Mouse (Mus musculus): ENCODE results near the gene Tbc1d8b. TPM values are rescaled to one million over a fixed set of nuclear protein-coding genes. Genes with fewer than 3 reads are reported as not detected.
A peak's percentile ranks its signal among the peaks of the same experiment; 100 is the strongest.
"Not testable (repeated sequence)": the region's sequence is repeated elsewhere in the genome, so short reads cannot be mapped to it uniquely, and the experiment has no call there.

Gene Tbc1d8b
- polyA plus RNA-seq, 1 experiment from 2014 or later = 0.68 TPM

- DNase-seq = no peak
- WGBS (ENCODE audit: insufficient replicate concordance) = 77% methylated on average over 3 of the region's 3 CpGs
- Histone ChIP-seq H3K4me1 (replicated peaks) (no peaks in the 10 kb centered on the region), H3K27ac (no peak overlapping the region), H3K4me2 (no peak overlapping the region), H3K9me3 (replicated peaks) (no peaks in the 10 kb centered on the region), H3K9ac (no peak overlapping the region), H3K27me3 (no peaks in the 10 kb centered on the region), H3K36me3 (no peaks in the 10 kb centered on the region), H3K4me3 (replicated peaks) (no peak overlapping the region)
- no peak for ATAC-seq (ENCODE audit: low read depth)
Observed at GRCm38 (mm10) chrX:139730541-139730940, 45.7 kb downstream of the Tbc1d8b start.

- DNase-seq (no peak), ATAC-seq (ENCODE audit: low read depth) (no peak)
- no peaks in the 10 kb centered on the region for H3K9me3 ChIP-seq (replicated peaks)
- WGBS (ENCODE audit: insufficient replicate concordance) = 77% methylated on average over 5 of the region's 5 CpGs
- no peak overlapping the region for H3K27ac ChIP-seq
- no peak overlapping the region for H3K9ac ChIP-seq
- no peak overlapping the region for H3K4me2 ChIP-seq
- H3K36me3 ChIP-seq = no peaks in the 10 kb centered on the region
- no peaks in the 10 kb centered on the region for H3K4me1 ChIP-seq (replicated peaks)
- no peaks in the 10 kb centered on the region for H3K27me3 ChIP-seq
- H3K4me3 ChIP-seq (replicated peaks) = no peak overlapping the region
Observed at GRCm38 (mm10) chrX:139737066-139737465, 52.3 kb downstream of the Tbc1d8b start.

GRCm38 (mm10) chrX:139751855-139752254 lies 67.1 kb downstream of the Tbc1d8b start:
- H3K36me3 ChIP-seq = no peaks in the 10 kb centered on the region
- H3K4me3 ChIP-seq (replicated peaks) = no peak overlapping the region
- H3K27ac ChIP-seq = no peak overlapping the region
- no peaks in the 10 kb centered on the region for H3K9me3 ChIP-seq (replicated peaks)
- H3K4me2 ChIP-seq = no peak overlapping the region
- H3K9ac ChIP-seq = no peak overlapping the region
- WGBS (ENCODE audit: insufficient replicate concordance) = 0% methylated on average over 1 of the region's 1 CpGs
- DNase-seq (peak; percentile 3), ATAC-seq (ENCODE audit: low read depth) (no peak)
- H3K4me1 ChIP-seq (replicated peaks) = no peaks in the 10 kb centered on the region
- no peaks in the 10 kb centered on the region for H3K27me3 ChIP-seq

- not testable (repeated sequence) for H3K27me3 ChIP-seq; H3K4me1 ChIP-seq (replicated peaks); H3K27ac ChIP-seq; DNase-seq; H3K9me3 ChIP-seq (replicated peaks); ATAC-seq (ENCODE audit: low read depth); H3K9ac ChIP-seq; H3K4me3 ChIP-seq (replicated peaks); H3K4me2 ChIP-seq; H3K36me3 ChIP-seq
- 62% methylated on average over 3 of the region's 3 CpGs for WGBS (ENCODE audit: insufficient replicate concordance)
Observed at GRCm38 (mm10) chrX:139758634-139759033, 73.8 kb downstream of the Tbc1d8b start.

- H3K4me2 ChIP-seq = no peak overlapping the region
- H3K9me3 ChIP-seq (replicated peaks) = no peaks in the 10 kb centered on the region
- DNase-seq (no peak), ATAC-seq (ENCODE audit: low read depth) (no peak)
- H3K4me1 ChIP-seq (replicated peaks) = no peaks in the 10 kb centered on the region
- no peak overlapping the region for H3K27ac ChIP-seq
- H3K36me3 ChIP-seq = no peaks in the 10 kb centered on the region
- H3K4me3 ChIP-seq (replicated peaks) = no peak overlapping the region
- no peaks in the 10 kb centered on the region for H3K27me3 ChIP-seq
- no peak overlapping the region for H3K9ac ChIP-seq
- 40% methylated on average over 2 of the region's 2 CpGs for WGBS (ENCODE audit: insufficient replicate concordance)
Observed at GRCm38 (mm10) chrX:139762546-139762945, 77.8 kb downstream of the Tbc1d8b start.

GRCm38 (mm10) chrX:139769975-139770637 lies 85.3 kb downstream of the Tbc1d8b start:
- DNase-seq (no peak), ATAC-seq (ENCODE audit: low read depth) (no peak)
- WGBS (ENCODE audit: insufficient replicate concordance) = 65% methylated on average over 13 of the region's 13 CpGs
- H3K4me3 ChIP-seq (replicated peaks) = no peak overlapping the region
- no peak overlapping the region for H3K4me2 ChIP-seq
- peaks cover 7% of the 10 kb centered on the region; the same call in 1 of the 2 replicates for H3K4me1 ChIP-seq (replicated peaks)
- H3K9me3 ChIP-seq (replicated peaks) = no peaks in the 10 kb centered on the region
- H3K9ac ChIP-seq = no peak overlapping the region
- no peaks in the 10 kb centered on the region for H3K27me3 ChIP-seq
- H3K27ac ChIP-seq = no peak overlapping the region
- no peaks in the 10 kb centered on the region for H3K36me3 ChIP-seq

GRCm38 (mm10) chrX:139774309-139775083 lies 89.7 kb downstream of the Tbc1d8b start:
- WGBS (ENCODE audit: insufficient replicate concordance) = 22% methylated on average over 18 of the region's 18 CpGs
- H3K27me3 ChIP-seq = no peaks in the 10 kb centered on the region
- no peak overlapping the region for H3K4me3 ChIP-seq (replicated peaks)
- peaks cover 9% of the 10 kb centered on the region; the same call in 1 of the 2 replicates for H3K4me1 ChIP-seq (replicated peaks)
- ATAC-seq (ENCODE audit: low read depth) (peak; percentile 72), DNase-seq (peak; percentile 33)
- no peak overlapping the region for H3K9ac ChIP-seq
- no peaks in the 10 kb centered on the region for H3K9me3 ChIP-seq (replicated peaks)
- H3K36me3 ChIP-seq = no peaks in the 10 kb centered on the region
- H3K27ac ChIP-seq = no peak overlapping the region
- H3K4me2 ChIP-seq = peak overlapping the region; percentile 43

- DNase-seq (no peak), ATAC-seq (ENCODE audit: low read depth) (0 out of 2 replicates have a peak, but pooled peaks have one; percentile 3)
- Histone ChIP-seq H3K36me3 (no peaks in the 10 kb centered on the region), H3K4me2 (no peak overlapping the region), H3K27me3 (no peaks in the 10 kb centered on the region), H3K27ac (no peak overlapping the region), H3K4me3 (replicated peaks) (no peak overlapping the region), H3K4me1 (replicated peaks) (peaks cover 11% of the 10 kb centered on the region; the same call in 1 of the 2 replicates), H3K9ac (no peak overlapping the region), H3K9me3 (replicated peaks) (no peaks in the 10 kb centered on the region)
- WGBS (ENCODE audit: insufficient replicate concordance) = 60% methylated on average over 7 of the region's 7 CpGs
Observed at GRCm38 (mm10) chrX:139775084-139775612, 90.4 kb downstream of the Tbc1d8b start.

GRCm38 (mm10) chrX:139777357-139777756 lies 92.6 kb downstream of the Tbc1d8b start:
- Histone ChIP-seq H3K4me1 (replicated peaks) (peaks cover 30% of the 10 kb centered on the region), H3K27me3 (no peaks in the 10 kb centered on the region), H3K27ac (no peak overlapping the region), H3K4me3 (replicated peaks) (no peak overlapping the region), H3K36me3 (no peaks in the 10 kb centered on the region), H3K4me2 (no peak overlapping the region), H3K9ac (no peak overlapping the region), H3K9me3 (replicated peaks) (no peaks in the 10 kb centered on the region)
- no peak for ATAC-seq (ENCODE audit: low read depth)
- WGBS (ENCODE audit: insufficient replicate concordance) = 64% methylated on average over 4 of the region's 4 CpGs
- no peak for DNase-seq

- WGBS (ENCODE audit: insufficient replicate concordance) = 59% methylated on average over 1 of the region's 1 CpGs
- DNase-seq = no peak
Observed at GRCm38 (mm10) chrX:139778886-139779285, 94.1 kb downstream of the Tbc1d8b start.

GRCm38 (mm10) chrX:139779401-139779800 lies 94.6 kb downstream of the Tbc1d8b start:
- H3K27ac ChIP-seq = no peak overlapping the region
- peaks cover 33% of the 10 kb centered on the region for H3K4me1 ChIP-seq (replicated peaks)
- DNase-seq (no peak), ATAC-seq (ENCODE audit: low read depth) (no peak)
- H3K27me3 ChIP-seq = no peaks in the 10 kb centered on the region
- H3K4me3 ChIP-seq (replicated peaks) = no peak overlapping the region
- 67% methylated on average over 5 of the region's 5 CpGs for WGBS (ENCODE audit: insufficient replicate concordance)
- H3K9ac ChIP-seq = no peak overlapping the region
- no peaks in the 10 kb centered on the region for H3K9me3 ChIP-seq (replicated peaks)
- H3K4me2 ChIP-seq = no peak overlapping the region
- H3K36me3 ChIP-seq = no peaks in the 10 kb centered on the region

More at GRCm38 (mm10) chrX:139778886-139779285, 94.1 kb downstream of the Tbc1d8b start:
- Histone ChIP-seq H3K4me1 (replicated peaks) (peaks cover 34% of the 10 kb centered on the region), H3K4me2 (no peak overlapping the region), H3K9me3 (replicated peaks) (no peaks in the 10 kb centered on the region), H3K36me3 (no peaks in the 10 kb centered on the region), H3K4me3 (replicated peaks) (no peak overlapping the region), H3K9ac (no peak overlapping the region), H3K27me3 (no peaks in the 10 kb centered on the region), H3K27ac (no peak overlapping the region)
- no peak for ATAC-seq (ENCODE audit: low read depth)

Data from liver, embryonic 13.5 days (tissue).